Mouse (Mus musculus) forebrain, embryonic 10.5 days (tissue): ENCODE data around the gene Nlrx1. TPM values are rescaled to one million over a fixed set of nuclear protein-coding genes. Genes with fewer than 3 reads are reported as not detected.

Experiments
- DNase-seq: peaks from one replicate; pipeline ENCODE4 v3.0.0-alpha.2; 2017; ENCODE audit warnings: low spot score; ENCODE audit errors: extremely low spot score
- H3K27ac ChIP-seq: fragments of 300-500 bp; sonication (generic); 2 replicates; pipeline ENCODE4 v1.5.1; 2016; ENCODE audit warnings: mild to moderate bottlenecking
- H3K27me3 ChIP-seq: fragments of 300-500 bp; sonication (generic); 2 replicates; pipeline ENCODE4 v1.6.1; 2016; ENCODE audit warnings: mild to moderate bottlenecking; ENCODE audit not compliant: poor library complexity, severe bottlenecking
- H3K36me3 ChIP-seq: fragments of 300-500 bp; sonication (generic); replicated peaks from 2 replicates; pipeline ENCODE4 v1.6.1; 2016; ENCODE audit warnings: mild to moderate bottlenecking, moderate library complexity
- H3K4me1 ChIP-seq: fragments of 300-500 bp; sonication (generic); 2 replicates; pipeline ENCODE4 v1.6.1; 2016
- H3K4me3 ChIP-seq: fragments of 300-500 bp; sonication (generic); 2 replicates; pipeline ENCODE4 v1.5.1; 2016; ENCODE audit warnings: mild to moderate bottlenecking, moderate library complexity
- H3K9me3 ChIP-seq: fragments of 300-500 bp; sonication (generic); 2 replicates; pipeline ENCODE4 v1.6.1; 2016; ENCODE audit warnings: mild to moderate bottlenecking, moderate library complexity
- WGBS: fragments of 180-500 bp; shearing (Covaris S2); methylation state at CpG from one replicate; pipeline ENCODE4 v1.1.7; 2016; 5-methylcytosine and 5-hydroxymethylcytosine counted together
- polyA plus RNA-seq: library from polyadenylated mRNA; unstranded; fragments of >200 nt; fragmentation: Nextera tagmentation; extraction: Ambion mirVana; gene quantifications from 2 replicates; pipeline ENCODE4 v1.2.1, GENCODE M21; 2016

The Nlrx1 gene
- polyA plus RNA-seq, 1 experiment from 2014 or later, result 2.8 TPM

GRCm38 (mm10) chr9:44240399-44240798, 28.0 kb downstream of the Nlrx1 start, which contains the start of gene Ccdc153:
Gene Ccdc153 (plus strand): TSS chr9:44240676.
- Histone ChIP-seq H3K4me3 (no peak within 1 kb of the TSS), H3K9me3 (no peaks in the 10 kb centered on the region), H3K36me3 (no peaks in the 10 kb centered on the region), H3K27ac (no peak within 1 kb of the TSS), H3K27me3 (no peaks in the 10 kb centered on the region), H3K4me1 (peaks cover 10% of the 10 kb centered on the region)
- WGBS, result 64% methylated on average over 2 of the region's 2 CpGs
- DNase-seq, result no peak

- Histone ChIP-seq H3K27me3 (no peaks in the 10 kb centered on the region), H3K9me3 (no peaks in the 10 kb centered on the region), H3K4me3 (no peak overlapping the region), H3K27ac (no peak overlapping the region), H3K4me1 (peaks cover 15% of the 10 kb centered on the region), H3K36me3 (no peaks in the 10 kb centered on the region)
- DNase-seq, result peak; percentile 63
- 14% methylated on average over 5 of the region's 5 CpGs for WGBS
Observed at GRCm38 (mm10) chr9:44239447-44239846, 29.0 kb downstream of the Nlrx1 start.

GRCm38 (mm10) chr9:44238501-44239190, 29.8 kb downstream of the Nlrx1 start:
- 80% methylated on average over 17 of the region's 17 CpGs for WGBS
- H3K4me1 ChIP-seq, result peaks cover 16% of the 10 kb centered on the region
- no peaks in the 10 kb centered on the region for H3K27me3 ChIP-seq
- no peaks in the 10 kb centered on the region for H3K36me3 ChIP-seq
- H3K4me3 ChIP-seq, result no peak overlapping the region
- no peak overlapping the region for H3K27ac ChIP-seq
- no peak for DNase-seq
- H3K9me3 ChIP-seq, result no peaks in the 10 kb centered on the region

- Histone ChIP-seq H3K36me3 (no peaks in the 10 kb centered on the region), H3K9me3 (no peaks in the 10 kb centered on the region), H3K27me3 (no peaks in the 10 kb centered on the region), H3K4me1 (peaks cover 24% of the 10 kb centered on the region), H3K4me3 (no peak overlapping the region), H3K27ac (no peak overlapping the region)
- no peak for DNase-seq
- 79% methylated on average over 4 of the region's 4 CpGs for WGBS
Observed at GRCm38 (mm10) chr9:44237128-44237527, 31.3 kb downstream of the Nlrx1 start.

GRCm38 (mm10) chr9:44236601-44237000, 31.8 kb downstream of the Nlrx1 start:
- Histone ChIP-seq H3K9me3 (no peaks in the 10 kb centered on the region), H3K4me3 (no peak overlapping the region), H3K27me3 (no peaks in the 10 kb centered on the region), H3K27ac (no peak overlapping the region), H3K36me3 (no peaks in the 10 kb centered on the region), H3K4me1 (peaks cover 30% of the 10 kb centered on the region)
- DNase-seq, result no peak
- WGBS, result 57% methylated on average over 4 of the region's 4 CpGs

GRCm38 (mm10) chr9:44234479-44235427, 33.6 kb downstream of the Nlrx1 start:
- WGBS, result 28% methylated on average over 19 of the region's 19 CpGs
- Histone ChIP-seq H3K4me1 (peaks cover 31% of the 10 kb centered on the region), H3K4me3 (peak overlapping the region; percentile 94), H3K27ac (peak overlapping the region; percentile 97), H3K9me3 (no peaks in the 10 kb centered on the region), H3K27me3 (no peaks in the 10 kb centered on the region), H3K36me3 (no peaks in the 10 kb centered on the region)
- no peak for DNase-seq

GRCm38 (mm10) chr9:44233802-44234478, 34.5 kb downstream of the Nlrx1 start, which contains the start of gene Cbl:
Gene Cbl (minus strand): TSS chr9:44234049.
- WGBS, result under 1% methylated on average over 76 of the region's 76 CpGs
- Histone ChIP-seq H3K27ac (peak within 1 kb of the TSS; percentile 97), H3K4me1 (peaks cover 28% of the 10 kb centered on the region), H3K9me3 (no peaks in the 10 kb centered on the region), H3K27me3 (no peaks in the 10 kb centered on the region), H3K36me3 (no peaks in the 10 kb centered on the region), H3K4me3 (peak within 1 kb of the TSS; percentile 94)
- peak; percentile 100 for DNase-seq

- peak overlapping the region; percentile 94 for H3K4me3 ChIP-seq
- no peaks in the 10 kb centered on the region for H3K9me3 ChIP-seq
- H3K4me1 ChIP-seq, result peaks cover 28% of the 10 kb centered on the region
- no peaks in the 10 kb centered on the region for H3K27me3 ChIP-seq
- DNase-seq, result no peak
- H3K36me3 ChIP-seq, result peaks cover 2% of the 10 kb centered on the region
- H3K27ac ChIP-seq, result peak overlapping the region; percentile 97
- WGBS, result under 1% methylated on average over 40 of the region's 40 CpGs
Observed at GRCm38 (mm10) chr9:44233021-44233801, 35.2 kb downstream of the Nlrx1 start.

- H3K36me3 ChIP-seq, result peaks cover 14% of the 10 kb centered on the region
- no peak for DNase-seq
- H3K27me3 ChIP-seq, result no peaks in the 10 kb centered on the region
- no peaks in the 10 kb centered on the region for H3K9me3 ChIP-seq
- H3K27ac ChIP-seq, result no peak overlapping the region
- peak overlapping the region; percentile 94; the same call in 1 of the 2 replicates for H3K4me3 ChIP-seq
- peaks cover 28% of the 10 kb centered on the region for H3K4me1 ChIP-seq
Observed at GRCm38 (mm10) chr9:44231609-44232008, 36.8 kb downstream of the Nlrx1 start.

- Histone ChIP-seq H3K36me3 (peaks cover 43% of the 10 kb centered on the region), H3K9me3 (peaks cover 2% of the 10 kb centered on the region; the same call in 1 of the 2 replicates), H3K27ac (no peak overlapping the region), H3K4me3 (no peak overlapping the region), H3K27me3 (no peaks in the 10 kb centered on the region), H3K4me1 (peaks cover 5% of the 10 kb centered on the region; the same call in 1 of the 2 replicates)
- no peak for DNase-seq
- 85% methylated on average over 6 of the region's 6 CpGs for WGBS
Observed at GRCm38 (mm10) chr9:44225993-44226392, 42.4 kb downstream of the Nlrx1 start.

- Histone ChIP-seq H3K27ac (no peak overlapping the region), H3K27me3 (no peaks in the 10 kb centered on the region)
- no peak for DNase-seq
Observed at GRCm38 (mm10) chr9:44213538-44213937, 54.9 kb downstream of the Nlrx1 start.

GRCm38 (mm10) chr9:44212406-44212805, 56.0 kb downstream of the Nlrx1 start:
- H3K9me3 ChIP-seq, result peaks cover 8% of the 10 kb centered on the region; the same call in 1 of the 2 replicates
- WGBS, result 95% methylated on average over 4 of the region's 4 CpGs
- H3K27me3 ChIP-seq, result no peaks in the 10 kb centered on the region
- no peak overlapping the region for H3K4me3 ChIP-seq
- no peak for DNase-seq
- H3K27ac ChIP-seq, result no peak overlapping the region
- H3K36me3 ChIP-seq, result peaks cover 43% of the 10 kb centered on the region
- no peaks in the 10 kb centered on the region for H3K4me1 ChIP-seq

More at GRCm38 (mm10) chr9:44213538-44213937, 54.9 kb downstream of the Nlrx1 start:
- H3K4me3 ChIP-seq, result no peak overlapping the region
- H3K36me3 ChIP-seq, result peaks cover 43% of the 10 kb centered on the region
- H3K9me3 ChIP-seq, result peaks cover 8% of the 10 kb centered on the region; the same call in 1 of the 2 replicates
- WGBS, result 96% methylated on average over 14 of the region's 14 CpGs
- H3K4me1 ChIP-seq, result no peaks in the 10 kb centered on the region
